Mouse (Mus musculus) spleen, postnatal 36 days (tissue): ENCODE results near the gene Has3.

ENCODE experiments used
- DNase-seq, 2 experiments: peaks; one replicate each; pipeline ENCODE4 v3.0.0; 2022; ENCODE audit warnings: low spot score in 2 of 2, mixed read lengths in 1 of 2

The Has3 gene

DNA sequence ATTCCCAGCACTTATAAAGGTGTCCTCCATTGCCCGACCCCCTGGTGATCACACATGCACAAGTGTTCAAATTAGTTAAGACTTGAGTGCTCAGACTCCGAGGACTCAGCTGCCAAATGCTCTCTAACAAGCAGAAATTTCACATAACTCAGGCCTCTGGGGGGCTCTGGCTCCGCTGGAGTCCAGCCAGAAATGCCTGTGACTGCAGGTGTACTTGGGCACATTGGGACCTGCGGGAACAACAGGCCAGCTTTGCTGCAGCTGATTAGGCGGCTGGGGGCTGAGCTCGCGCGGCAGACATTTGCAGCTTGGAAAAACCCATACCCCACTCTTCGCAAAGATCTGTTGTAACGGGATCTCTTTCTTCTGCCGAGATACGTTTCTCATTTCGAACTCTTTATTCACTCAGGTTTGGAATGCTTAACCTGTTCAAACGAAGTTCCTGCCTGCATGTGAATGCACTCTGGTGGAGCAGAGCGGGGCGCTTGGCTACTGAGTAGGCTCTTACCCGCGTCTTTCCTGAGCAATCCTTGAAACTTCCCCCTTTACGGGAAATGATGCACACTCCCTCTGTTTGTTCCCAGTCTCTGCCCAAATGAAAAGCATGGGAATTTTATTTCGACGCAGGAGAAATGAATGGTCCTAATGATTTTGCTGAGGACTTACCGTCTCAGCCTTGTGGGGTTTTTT is 62.5 kb downstream of the Has3 start:
- DNase-seq = no peak

DNA sequence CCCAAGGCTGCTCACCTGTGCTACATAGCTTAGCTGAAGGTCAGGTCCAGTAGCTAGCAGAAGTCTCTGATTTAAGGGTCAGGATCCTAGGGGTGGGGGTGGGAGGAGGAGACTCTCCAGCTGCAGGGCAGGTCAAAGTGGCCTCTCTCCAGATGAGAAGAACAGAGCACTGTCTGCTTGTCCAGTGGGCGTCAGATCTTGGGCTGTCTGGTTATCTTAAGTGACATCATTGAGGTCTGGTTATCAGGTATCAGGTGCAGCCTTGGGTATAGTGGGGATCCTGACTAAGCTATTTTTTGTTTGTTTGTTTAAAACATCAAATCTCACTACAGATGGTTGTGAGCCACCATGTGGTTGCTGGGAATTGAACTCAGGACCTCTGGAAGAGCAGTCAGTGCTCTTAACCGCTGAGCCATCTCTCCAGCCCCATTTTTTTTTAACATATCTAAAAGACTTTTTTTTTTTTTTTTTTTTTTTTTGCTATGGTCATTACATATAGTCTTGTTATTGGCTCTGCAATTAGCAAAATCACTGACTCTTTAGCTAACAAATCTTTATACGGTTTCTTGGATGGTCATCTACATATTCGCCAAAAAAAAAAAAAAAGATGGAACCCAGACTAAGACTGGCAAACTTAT is 63.6 kb downstream of the Has3 start:
- DNase-seq = no peak
